Mouse (Mus musculus) intestine, embryonic 15.5 days (tissue): ENCODE measurements around the gene Gbp9. TPM values are rescaled to one million over a fixed set of nuclear protein-coding genes. Genes with fewer than 3 reads are reported as not detected.
"Not testable (repeated sequence)": the region's sequence is repeated elsewhere in the genome, so short reads cannot be mapped to it uniquely, and the experiment has no call there.

ENCODE experiments used
- ATAC-seq: fragments of 200-750 bp; cut with Nextera tagmentation; 2 replicates; pipeline ENCODE4 v1.8.0; 2017; ENCODE audit warnings: moderate TSS enrichment, moderate library complexity
- H3K27ac ChIP-seq: fragments of 300-500 bp; sonication (generic); 2 replicates; pipeline ENCODE4 v1.5.1; 2015; ENCODE audit warnings: mild to moderate bottlenecking, inconsistent platforms
- H3K27me3 ChIP-seq: fragments of 300-500 bp; sonication (generic); replicated peaks from 2 replicates; pipeline ENCODE4 v1.6.1; 2015; ENCODE audit warnings: inconsistent platforms
- H3K36me3 ChIP-seq: fragments of 300-500 bp; sonication (generic); 2 replicates; pipeline ENCODE4 v1.6.1; 2015; ENCODE audit warnings: inconsistent platforms
- H3K4me1 ChIP-seq: fragments of 300-500 bp; sonication (generic); replicated peaks from 2 replicates; pipeline ENCODE4 v1.6.1; 2015; ENCODE audit warnings: inconsistent platforms
- H3K4me2 ChIP-seq: fragments of 300-500 bp; sonication (generic); replicated peaks from 2 replicates; pipeline ENCODE4 v1.6.1; 2015; ENCODE audit warnings: mild to moderate bottlenecking, inconsistent platforms
- H3K4me3 ChIP-seq: fragments of 300-500 bp; sonication (generic); replicated peaks from 2 replicates; pipeline ENCODE4 v1.5.1; 2015; ENCODE audit warnings: inconsistent platforms
- H3K9ac ChIP-seq: fragments of 300-500 bp; sonication (generic); 2 replicates; pipeline ENCODE4 v1.6.1; 2015; ENCODE audit warnings: inconsistent platforms
- H3K9me3 ChIP-seq: fragments of 300-500 bp; sonication (generic); 2 replicates; pipeline ENCODE4 v1.6.1; 2016; ENCODE audit warnings: inconsistent platforms
- WGBS: fragments of 180-500 bp; shearing (Covaris S2); methylation state at CpG from one replicate; pipeline ENCODE4 v1.1.7; 2015; 5-methylcytosine and 5-hydroxymethylcytosine counted together
- polyA plus RNA-seq: library from polyadenylated mRNA; unstranded; fragments of >200 nt; fragmentation: Nextera tagmentation; extraction: Ambion mirVana; gene quantifications from 2 replicates; pipeline ENCODE4 v1.2.1, GENCODE M21; 2015

The Gbp9 gene
- polyA plus RNA-seq = 2.2 and 3.1 TPM in 2 replicates

- H3K27ac ChIP-seq, H3K36me3 ChIP-seq, H3K9ac ChIP-seq, H3K4me2 ChIP-seq, H3K9me3 ChIP-seq, H3K4me1 ChIP-seq, H3K4me3 ChIP-seq, H3K27me3 ChIP-seq, ATAC-seq: not testable (repeated sequence)
- 18% methylated on average over 2 of the region's 2 CpGs for WGBS
Observed at GRCm38 (mm10) chr5:105139409-105140088, at the start of gene Gbp9, which contains the start of the genes Gbp8 and Gbp4. Gene Gbp9 (minus strand): TSS chr5:105139539. Gene Gbp8 (minus strand): TSS chr5:105139540. Gene Gbp4 (minus strand): TSS chr5:105139586.

- no peak for ATAC-seq
- Histone ChIP-seq H3K4me2 (no peak overlapping the region), H3K27ac (no peak overlapping the region), H3K9ac (no peak overlapping the region), H3K36me3 (no peaks in the 10 kb centered on the region), H3K27me3 (no peaks in the 10 kb centered on the region), H3K4me1 (no peaks in the 10 kb centered on the region), H3K4me3 (no peak overlapping the region), H3K9me3 (no peaks in the 10 kb centered on the region)
Observed at GRCm38 (mm10) chr5:105181446-105181845, 42.1 kb upstream of the Gbp9 start.

- no peak overlapping the region for H3K4me3 ChIP-seq
- no peaks in the 10 kb centered on the region for H3K4me1 ChIP-seq
- no peak overlapping the region for H3K9ac ChIP-seq
- H3K36me3 ChIP-seq = no peaks in the 10 kb centered on the region
- H3K4me2 ChIP-seq = no peak overlapping the region
- no peaks in the 10 kb centered on the region for H3K9me3 ChIP-seq
- no peak for ATAC-seq
- WGBS = 85% methylated on average over 5 of the region's 5 CpGs
- H3K27me3 ChIP-seq = no peaks in the 10 kb centered on the region
- H3K27ac ChIP-seq = no peak overlapping the region
Observed at GRCm38 (mm10) chr5:105156582-105156981, 17.2 kb upstream of the Gbp9 start.

GRCm38 (mm10) chr5:105154049-105154448, 14.7 kb upstream of the Gbp9 start:
- no peaks in the 10 kb centered on the region for H3K36me3 ChIP-seq
- no peaks in the 10 kb centered on the region for H3K4me1 ChIP-seq
- H3K4me3 ChIP-seq = no peak overlapping the region
- H3K27me3 ChIP-seq = no peaks in the 10 kb centered on the region
- ATAC-seq = no peak
- no peaks in the 10 kb centered on the region for H3K9me3 ChIP-seq
- H3K27ac ChIP-seq = no peak overlapping the region
- H3K4me2 ChIP-seq = no peak overlapping the region
- H3K9ac ChIP-seq = no peak overlapping the region

- WGBS = 65% methylated on average over 2 of the region's 2 CpGs
- H3K4me1 ChIP-seq, H3K4me2 ChIP-seq, H3K36me3 ChIP-seq, H3K27me3 ChIP-seq, H3K4me3 ChIP-seq, H3K9ac ChIP-seq, H3K9me3 ChIP-seq, H3K27ac ChIP-seq, ATAC-seq: not testable (repeated sequence)
Observed at GRCm38 (mm10) chr5:105148062-105148461, 8.7 kb upstream of the Gbp9 start.

- Histone ChIP-seq H3K9me3 (no peaks in the 10 kb centered on the region), H3K9ac (no peak overlapping the region)
Observed at GRCm38 (mm10) chr5:105146447-105146846, 7.1 kb upstream of the Gbp9 start.

GRCm38 (mm10) chr5:105145731-105146130, 6.4 kb upstream of the Gbp9 start:
- not testable (repeated sequence) for H3K4me2 ChIP-seq, H3K27ac ChIP-seq, H3K9ac ChIP-seq, H3K4me3 ChIP-seq, H3K27me3 ChIP-seq, H3K9me3 ChIP-seq, H3K4me1 ChIP-seq, H3K36me3 ChIP-seq, ATAC-seq
- whole genome bisulfite sequencing = 33% methylated on average over 3 of the region's 3 CpGs

More at GRCm38 (mm10) chr5:105146447-105146846, 7.1 kb upstream of the Gbp9 start:
- H3K4me3 ChIP-seq = no peak overlapping the region
- H3K27ac ChIP-seq = no peak overlapping the region
- H3K4me2 ChIP-seq = no peak overlapping the region
- H3K27me3 ChIP-seq = no peaks in the 10 kb centered on the region
- ATAC-seq = no peak
- no peaks in the 10 kb centered on the region for H3K36me3 ChIP-seq
- no peaks in the 10 kb centered on the region for H3K4me1 ChIP-seq

- H3K4me2 ChIP-seq, H3K27me3 ChIP-seq, H3K27ac ChIP-seq, H3K36me3 ChIP-seq, ATAC-seq, H3K9me3 ChIP-seq, H3K4me3 ChIP-seq, H3K9ac ChIP-seq, H3K4me1 ChIP-seq: not testable (repeated sequence)
- 60% methylated on average over 2 of the region's 2 CpGs for WGBS
Observed at GRCm38 (mm10) chr5:105140089-105140810, 911 bp upstream of the Gbp9 start.

- Histone ChIP-seq H3K4me2 (no peak overlapping the region), H3K27me3 (no peaks in the 10 kb centered on the region), H3K27ac (no peak overlapping the region), H3K9ac (no peak overlapping the region), H3K36me3 (no peaks in the 10 kb centered on the region), H3K9me3 (no peaks in the 10 kb centered on the region), H3K4me1 (no peaks in the 10 kb centered on the region), H3K4me3 (no peak overlapping the region)
- WGBS = 76% methylated on average over 1 of the region's 1 CpGs
- no peak for ATAC-seq
Observed at GRCm38 (mm10) chr5:105138906-105139305, 433 bp downstream of the Gbp9 start.

- H3K4me2 ChIP-seq, H3K9me3 ChIP-seq, H3K27me3 ChIP-seq, ATAC-seq, H3K36me3 ChIP-seq, H3K4me3 ChIP-seq, H3K27ac ChIP-seq, H3K4me1 ChIP-seq, H3K9ac ChIP-seq: not testable (repeated sequence)
- WGBS = 95% methylated on average over 3 of the region's 3 CpGs
Observed at GRCm38 (mm10) chr5:105136706-105137304, 2.5 kb downstream of the Gbp9 start.

- H3K27ac ChIP-seq, H3K4me2 ChIP-seq, H3K36me3 ChIP-seq, H3K4me1 ChIP-seq, H3K9me3 ChIP-seq, H3K4me3 ChIP-seq, H3K27me3 ChIP-seq, ATAC-seq, H3K9ac ChIP-seq: not testable (repeated sequence)
- WGBS = 82% methylated on average over 6 of the region's 6 CpGs
Observed at GRCm38 (mm10) chr5:105121731-105122130, 17.6 kb downstream of the Gbp9 start.

GRCm38 (mm10) chr5:105115740-105116139, 23.6 kb downstream of the Gbp9 start:
- Histone ChIP-seq H3K4me3 (no peak overlapping the region), H3K36me3 (no peaks in the 10 kb centered on the region), H3K27ac (no peak overlapping the region), H3K4me2 (no peak overlapping the region), H3K9ac (no peak overlapping the region), H3K4me1 (no peaks in the 10 kb centered on the region), H3K27me3 (no peaks in the 10 kb centered on the region), H3K9me3 (no peaks in the 10 kb centered on the region)
- WGBS = 78% methylated on average over 2 of the region's 2 CpGs
- no peak for ATAC-seq
